Mouse (Mus musculus): Measurements from ENCODE around the gene Gtf2ird1.

Gtf2ird1 gene

DNA sequence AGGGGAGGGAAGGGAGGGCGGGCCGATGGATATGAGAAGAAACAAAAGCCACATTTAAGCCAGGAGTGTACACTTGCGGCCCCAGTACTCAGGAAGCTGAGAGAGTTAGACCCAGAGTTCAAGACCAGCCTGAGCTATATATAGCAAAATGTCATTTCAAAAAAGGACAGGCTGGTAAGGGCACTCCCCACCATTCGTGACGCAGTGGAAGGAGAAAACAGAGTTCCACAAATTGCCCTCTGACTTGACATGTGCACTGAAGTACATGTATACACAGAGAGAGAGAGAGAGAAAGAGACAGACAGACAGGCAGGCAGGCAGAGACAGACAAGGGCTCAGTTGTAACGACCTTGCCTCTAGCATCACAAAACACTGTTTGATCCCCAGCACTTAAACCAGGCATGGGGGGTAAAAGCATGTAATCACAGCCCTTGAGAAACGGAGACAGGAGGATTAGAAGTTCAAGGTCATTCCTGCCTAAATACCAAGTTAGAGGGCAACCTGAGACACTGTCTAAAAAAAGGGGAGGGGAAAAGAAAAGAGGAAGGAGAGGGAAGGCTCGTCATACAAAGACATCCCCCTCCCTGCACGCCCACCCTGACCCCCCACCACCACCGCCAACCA, 11.2 kb downstream of the Gtf2ird1 start:
- DNase-seq (ENCODE audit: low read depth, low spot score) = no peak

DNA sequence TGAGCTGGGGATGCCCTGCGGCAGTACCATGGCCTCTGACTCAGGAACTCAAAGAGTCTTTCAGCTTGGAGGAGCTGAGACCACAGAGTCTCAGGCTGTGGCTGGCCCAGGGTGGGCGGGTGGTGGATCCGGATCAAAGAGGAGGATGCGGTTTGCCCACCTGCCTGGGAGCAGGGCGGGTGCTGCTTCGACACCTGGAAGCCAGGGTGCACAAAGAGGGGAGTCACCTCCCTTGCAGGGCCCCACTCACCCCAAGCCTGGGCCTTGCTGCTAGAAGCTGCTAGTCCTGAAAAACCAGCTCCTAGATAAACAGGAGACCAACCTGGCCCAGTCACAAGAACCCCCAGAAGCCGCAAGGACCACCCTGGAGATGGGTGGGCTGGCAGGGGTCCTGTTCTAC, 12.0 kb downstream of the Gtf2ird1 start:
- no peak for DNase-seq (ENCODE audit: low read depth, low spot score)

DNA sequence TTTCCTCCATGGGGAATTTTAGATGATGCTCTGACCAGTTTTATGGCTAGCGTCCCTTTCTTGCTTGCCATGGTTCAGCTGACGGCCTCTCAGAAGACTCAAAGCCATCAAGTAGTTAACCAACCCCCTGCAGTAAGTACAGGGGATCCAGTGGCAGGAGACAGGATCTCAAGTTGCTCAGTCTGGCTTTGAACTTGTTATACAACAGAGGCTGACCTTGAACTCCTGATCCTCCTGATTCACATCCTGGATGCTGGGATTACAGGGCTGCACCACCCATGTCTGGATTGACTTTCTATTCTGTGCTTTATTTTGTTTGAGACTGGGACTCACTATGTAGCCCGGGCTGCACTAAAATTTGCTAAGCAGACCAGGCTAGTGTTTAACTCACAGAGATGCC, 14.4 kb downstream of the Gtf2ird1 start:
- DNase-seq (ENCODE audit: low read depth, low spot score) = no peak

DNA sequence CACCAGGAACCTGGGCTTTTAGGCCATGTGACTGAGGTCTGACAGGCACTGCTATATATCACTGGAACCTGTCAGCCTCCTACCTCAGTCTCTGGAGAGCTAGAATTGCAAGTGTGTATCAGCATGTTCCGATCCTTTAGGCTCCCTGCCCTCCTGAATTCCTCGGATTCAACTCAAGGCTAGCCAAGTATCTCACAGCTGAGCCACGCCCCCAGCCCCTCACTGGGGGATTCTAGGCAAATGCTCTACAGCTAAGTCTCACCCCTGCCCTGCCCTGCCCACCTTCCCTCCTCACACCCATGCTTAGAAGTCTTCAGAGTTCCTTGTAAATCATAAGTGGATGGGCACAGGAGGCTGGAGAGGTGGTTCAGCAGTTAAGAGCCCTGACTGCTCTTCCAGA, 15.4 kb downstream of the Gtf2ird1 start:
- DNase-seq (ENCODE audit: low read depth, low spot score) = no peak

DNA sequence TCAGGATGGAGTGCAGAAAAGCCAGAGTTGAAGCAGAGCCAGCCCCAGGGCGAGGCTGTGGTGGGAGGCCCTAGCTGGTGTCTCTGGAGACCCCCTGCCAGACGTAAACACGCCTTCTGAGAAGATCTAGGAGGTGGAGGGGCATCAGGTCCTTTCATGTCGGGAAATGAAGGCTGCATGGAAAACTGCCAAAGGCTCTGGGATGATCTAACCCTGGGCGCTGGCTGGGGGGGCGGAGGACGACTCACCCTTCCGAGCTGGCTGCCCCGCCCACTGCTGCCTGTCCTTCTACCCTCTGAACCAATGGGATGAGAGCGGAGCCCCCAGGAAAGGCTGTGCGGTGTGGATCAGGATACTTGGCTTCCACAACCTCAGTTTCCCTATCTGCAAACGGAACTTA, 16.4 kb downstream of the Gtf2ird1 start:
- DNase-seq (ENCODE audit: low read depth, low spot score) = no peak

DNA sequence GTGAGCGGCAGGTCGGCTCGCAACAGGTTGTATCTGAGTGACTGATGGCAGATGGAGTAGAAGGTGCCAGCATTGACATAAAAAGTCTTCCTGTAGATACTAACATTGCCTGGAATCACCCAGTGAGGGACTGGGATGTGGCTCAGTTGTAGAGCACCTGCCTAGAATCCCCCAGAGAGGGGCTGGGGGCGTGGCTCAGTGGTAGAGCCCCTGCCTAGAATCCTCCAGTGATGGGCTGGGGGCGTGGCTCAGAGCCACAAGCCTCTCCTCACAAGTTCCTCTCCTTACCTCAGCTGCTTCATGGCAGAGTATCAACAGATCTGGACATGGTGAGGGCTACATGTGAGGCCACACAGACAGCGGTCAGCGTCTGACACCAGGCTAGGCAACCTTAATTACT, 17.0 kb downstream of the Gtf2ird1 start:
- DNase-seq (ENCODE audit: low read depth, low spot score) = no peak

DNA sequence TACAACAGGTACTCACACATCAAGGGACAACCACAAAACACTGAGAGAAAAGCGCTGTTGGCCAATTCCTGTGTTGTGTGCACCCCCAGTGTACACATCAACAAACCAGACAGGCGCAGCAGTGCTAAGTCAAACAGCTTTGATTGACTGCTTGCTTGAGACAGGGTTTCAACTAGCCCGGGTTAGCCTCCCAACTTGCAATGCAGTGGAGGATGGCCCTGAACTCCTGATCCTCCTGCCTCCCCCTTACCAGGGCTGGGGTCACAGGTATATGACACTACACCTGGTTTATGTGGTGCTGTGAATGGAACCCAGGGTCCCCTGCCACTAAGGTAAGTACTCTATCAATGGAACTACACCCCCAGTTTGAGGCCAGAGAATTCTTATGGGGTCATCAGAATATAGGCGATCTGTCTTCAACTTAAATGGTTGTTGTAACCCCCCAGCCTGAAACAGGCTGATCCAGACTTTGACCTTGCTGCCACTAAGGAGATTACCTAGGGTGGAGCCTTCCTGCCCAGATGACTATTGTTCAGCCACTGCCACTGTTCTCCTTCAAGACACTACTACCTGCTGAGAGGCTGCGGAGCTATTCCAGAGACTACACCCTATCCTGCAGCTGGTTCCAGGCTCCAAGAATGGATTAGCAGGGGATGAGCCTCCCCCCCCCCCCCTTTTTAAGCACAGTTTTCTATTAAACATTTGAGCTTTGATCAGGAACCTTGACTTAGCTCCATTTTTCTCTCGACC, 17.7 kb downstream of the Gtf2ird1 start:
- no peak for DNase-seq (ENCODE audit: low read depth, low spot score)

DNA sequence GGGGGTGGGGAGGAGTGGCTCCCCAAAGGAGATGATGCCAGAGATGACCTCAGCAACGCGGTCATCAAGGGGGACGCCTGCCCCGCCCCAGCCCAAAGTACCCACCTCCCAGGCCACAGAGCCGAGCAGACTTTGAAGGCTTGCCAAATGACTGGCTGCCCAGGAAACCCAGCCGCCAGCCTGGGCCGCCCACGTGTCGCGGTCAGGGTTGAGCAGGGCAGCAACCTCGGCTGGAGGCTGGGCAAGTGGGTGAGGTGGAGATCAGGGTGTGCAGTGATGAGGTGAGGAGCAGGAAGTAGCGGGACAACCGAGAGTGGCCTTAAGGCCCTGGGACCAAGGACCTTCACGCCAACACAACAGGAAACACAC, 19.1 kb downstream of the Gtf2ird1 start:
- DNase-seq (ENCODE audit: low read depth, low spot score) = no peak

DNA sequence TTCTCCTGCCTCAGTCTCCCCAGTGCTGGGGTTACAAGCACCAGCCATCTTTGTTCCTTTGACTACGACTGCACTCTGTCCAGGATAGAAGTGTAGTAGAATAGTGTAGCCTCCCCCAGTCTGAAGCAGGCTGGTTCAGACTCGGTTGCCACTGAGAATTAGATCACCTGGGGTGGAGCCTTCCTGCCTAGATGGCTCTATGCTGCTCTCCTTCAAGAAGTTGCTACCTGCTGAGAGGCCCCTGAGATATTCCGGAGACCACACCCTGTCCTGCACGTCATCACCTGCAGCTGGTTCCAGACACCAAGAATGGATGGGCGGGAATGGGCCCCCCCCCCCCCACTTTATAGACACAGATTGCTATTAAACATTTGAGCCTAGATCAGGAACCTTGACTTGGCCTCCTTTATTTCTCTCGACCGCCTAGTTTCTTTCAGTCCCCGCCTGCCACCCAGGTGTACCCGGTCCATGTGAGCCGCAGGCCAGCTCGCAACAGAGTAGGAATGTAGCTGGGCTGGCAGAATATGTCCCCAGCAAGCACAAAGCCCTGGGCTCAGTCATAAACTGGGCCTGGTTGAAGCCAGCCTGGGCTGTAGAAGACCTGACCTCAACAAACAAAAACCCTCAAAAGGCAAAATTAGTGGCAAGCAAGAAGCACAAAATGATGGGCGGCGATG, 19.6 kb downstream of the Gtf2ird1 start:
- no peak for DNase-seq (ENCODE audit: low read depth, low spot score)

DNA sequence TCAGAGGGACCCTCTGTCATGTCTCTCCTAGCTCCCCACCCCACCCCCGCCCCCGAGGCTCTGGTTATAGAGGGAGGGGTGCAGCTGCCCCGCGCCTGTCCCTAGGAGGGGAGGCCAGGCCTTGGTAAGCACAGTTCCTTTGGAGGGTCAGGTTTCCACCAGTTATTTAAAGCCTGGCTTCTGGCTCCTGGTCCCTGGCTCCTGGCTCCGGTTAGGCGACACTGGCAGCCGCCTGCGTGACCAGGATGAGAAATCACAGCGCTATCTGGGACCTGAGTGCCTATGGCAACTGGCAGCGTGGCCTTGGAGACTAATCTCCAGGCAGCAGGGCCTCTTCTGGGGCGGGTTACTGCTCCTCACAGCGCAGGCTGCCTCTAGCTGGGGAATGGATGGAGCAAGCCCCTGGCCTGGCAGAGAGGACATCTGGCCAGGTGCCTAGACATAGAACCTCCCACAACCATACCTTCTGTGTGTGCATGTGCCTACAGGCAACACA, 20.6 kb downstream of the Gtf2ird1 start:
- DNase-seq (ENCODE audit: low read depth, low spot score) = no peak

DNA sequence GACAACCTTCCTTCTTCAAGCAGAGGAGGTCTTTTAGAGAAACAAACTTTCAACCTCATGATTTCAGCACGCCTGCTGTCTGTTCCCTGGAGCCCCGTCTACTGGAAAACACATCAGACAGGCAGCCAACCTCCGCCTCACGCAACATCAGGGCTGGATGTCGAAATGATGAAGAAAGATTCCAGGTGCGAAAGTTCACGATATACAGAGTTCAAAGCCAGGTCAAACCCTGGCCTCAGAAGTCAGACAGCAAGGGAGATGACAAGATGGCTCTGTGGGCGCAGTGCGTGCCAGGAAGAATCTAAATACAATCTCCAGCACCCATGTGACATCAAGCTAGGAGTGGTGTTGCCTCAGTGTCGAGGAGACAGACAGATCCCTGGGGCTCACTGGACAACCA, 23.4 kb downstream of the Gtf2ird1 start:
- DNase-seq (ENCODE audit: low read depth, low spot score) = no peak

DNA sequence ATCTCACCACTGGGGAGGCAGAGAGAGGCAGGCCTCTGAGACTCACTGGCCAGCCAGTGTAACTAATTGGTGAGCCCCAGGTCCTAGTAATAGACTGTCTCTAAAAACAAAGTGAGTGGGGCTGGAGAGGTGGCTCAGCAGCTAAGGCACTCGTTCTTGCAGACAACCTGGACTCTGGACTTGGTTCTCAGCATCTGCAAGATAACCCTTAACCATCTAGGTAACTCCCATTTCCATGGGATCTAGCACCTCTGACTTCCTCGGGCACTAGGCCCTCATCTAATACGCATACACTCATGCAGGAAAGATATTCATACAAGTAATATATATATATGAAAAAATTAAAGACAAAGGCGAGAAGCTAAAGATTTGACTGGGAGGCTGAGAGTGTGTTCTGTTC, 26.4 kb downstream of the Gtf2ird1 start:
- DNase-seq (ENCODE audit: low read depth, low spot score) = no peak

DNA sequence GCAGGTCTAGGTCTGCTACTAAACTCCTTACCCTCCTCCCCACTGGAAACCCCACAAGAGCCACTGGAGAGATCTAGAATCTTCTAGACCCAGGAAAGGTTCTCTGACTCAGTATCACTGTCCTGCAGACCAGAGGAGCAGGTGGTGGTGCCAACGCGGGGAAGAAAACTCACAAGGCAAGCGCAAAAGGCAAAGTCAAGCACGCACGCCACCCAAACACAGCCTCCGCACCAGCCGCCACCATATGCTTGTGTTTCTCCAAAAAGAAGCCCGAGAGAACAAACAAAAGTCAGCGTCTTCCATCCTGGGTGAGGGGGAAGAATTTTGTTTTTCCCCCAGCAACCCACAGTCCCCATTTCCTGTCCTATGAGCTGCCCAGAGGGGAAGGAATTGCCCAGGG, 28.9 kb downstream of the Gtf2ird1 start:
- DNase-seq (ENCODE audit: low read depth, low spot score) = no peak

DNA sequence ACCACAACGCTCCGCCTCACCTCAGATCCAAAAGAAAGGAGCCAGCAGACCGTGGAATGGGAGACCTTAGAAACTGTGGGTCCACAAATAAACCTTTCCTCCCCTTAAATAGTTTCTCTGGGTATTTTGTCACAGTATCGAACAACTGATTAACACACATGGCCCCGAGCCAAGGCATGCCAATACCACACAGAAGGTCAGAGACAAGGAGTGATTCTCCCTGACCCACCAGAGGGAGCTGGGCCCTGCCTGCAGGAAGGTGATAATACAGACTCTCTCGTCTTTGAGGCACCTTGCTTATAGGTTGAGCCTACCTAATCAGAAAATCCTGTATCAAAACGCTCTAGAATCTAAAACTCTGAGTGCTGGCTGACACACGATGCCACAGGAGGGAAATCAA, 30.9 kb downstream of the Gtf2ird1 start:
- DNase-seq (ENCODE audit: low read depth, low spot score) = no peak

DNA sequence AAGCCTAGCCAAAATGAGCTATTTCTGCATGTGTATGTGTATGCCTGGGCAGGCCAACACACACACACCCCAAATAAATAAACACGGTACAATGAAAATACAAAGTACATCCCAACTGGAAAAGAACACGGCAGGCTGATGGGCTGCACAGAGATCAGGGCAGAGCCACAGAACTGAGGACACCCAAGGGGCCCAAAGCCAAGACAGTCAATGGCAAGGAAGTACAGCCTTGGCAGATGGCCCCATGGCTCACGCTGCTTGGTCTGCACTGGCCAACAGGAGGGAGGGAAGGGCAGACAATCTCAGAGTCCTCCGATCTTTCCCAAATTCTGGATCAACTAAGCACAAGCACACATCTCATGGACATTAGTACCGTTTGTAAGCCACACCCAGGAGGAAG, 32.6 kb downstream of the Gtf2ird1 start:
- DNase-seq (ENCODE audit: low read depth, low spot score) = no peak

DNA sequence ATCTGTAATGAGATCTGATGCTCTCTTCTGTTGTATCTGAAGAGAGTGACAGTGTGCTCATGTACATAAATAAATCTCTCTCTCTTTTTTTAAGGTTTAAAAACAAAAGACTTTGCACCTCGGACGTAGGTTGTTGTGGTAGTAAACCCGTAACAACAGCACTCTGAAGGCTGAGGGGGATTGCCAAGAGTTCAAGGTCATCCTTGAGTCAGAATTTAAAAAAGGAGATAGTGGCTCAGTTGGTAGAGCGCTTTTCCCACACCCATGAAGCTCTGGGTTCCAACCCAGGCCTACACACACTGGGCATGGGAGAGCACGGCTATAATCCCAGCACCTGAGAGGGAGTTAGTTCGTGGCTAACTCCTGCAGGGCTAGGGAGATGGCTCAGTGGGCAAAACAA, 33.1 kb downstream of the Gtf2ird1 start:
- no peak for DNase-seq (ENCODE audit: low read depth, low spot score)

DNA sequence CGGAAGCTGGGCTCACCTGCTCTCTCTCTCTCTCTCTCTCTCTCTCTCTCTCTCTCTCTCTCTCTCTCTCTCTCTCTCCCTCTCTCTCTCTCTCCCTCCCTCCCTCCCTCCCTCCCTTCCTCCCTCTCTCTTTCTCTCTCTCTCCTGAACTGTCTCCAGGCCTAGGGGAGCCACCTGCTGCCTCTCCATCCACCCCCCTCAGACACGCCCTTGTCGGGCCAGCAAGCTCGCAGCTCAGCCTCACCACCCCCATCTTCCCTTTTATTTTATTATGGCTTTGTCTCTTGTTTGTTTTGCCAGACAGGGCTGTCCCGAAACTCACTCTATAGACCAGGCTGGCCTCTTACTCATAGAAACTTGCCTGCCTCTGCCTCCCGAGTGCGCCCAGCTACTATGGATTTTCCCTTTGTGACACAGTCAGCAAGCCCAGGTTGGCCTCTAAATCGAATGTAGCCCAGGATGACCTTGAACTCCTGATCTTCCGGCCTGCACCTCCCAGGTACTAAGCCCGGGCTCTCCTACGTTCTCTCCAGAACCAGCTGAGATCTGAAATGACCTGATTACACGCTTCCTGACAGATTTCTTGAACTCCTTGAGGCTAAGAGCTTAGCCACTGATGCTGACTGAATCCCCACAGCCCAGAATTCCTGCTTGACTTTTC, 34.1 kb downstream of the Gtf2ird1 start:
- DNase-seq (ENCODE audit: low read depth, low spot score) = no peak

DNA sequence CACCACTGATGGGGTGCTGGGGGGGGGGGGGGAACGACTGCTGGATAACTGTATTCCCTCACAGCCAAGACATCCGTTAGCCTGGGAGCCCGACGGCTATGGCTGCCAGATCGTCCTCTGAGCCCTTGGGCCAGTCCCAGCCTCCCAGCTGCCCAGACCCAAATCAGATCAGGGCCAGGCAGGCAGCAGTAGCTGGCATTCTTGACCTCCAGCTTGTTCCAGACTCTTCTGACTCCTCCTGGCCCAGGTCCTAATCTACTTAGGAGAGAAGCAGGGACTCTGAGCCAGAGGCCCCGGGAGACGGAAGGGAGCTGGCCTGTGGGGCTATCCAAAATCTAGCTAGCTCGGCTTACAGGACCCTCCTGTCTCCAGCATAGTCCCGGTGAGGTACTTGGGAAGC, 35.5 kb downstream of the Gtf2ird1 start:
- DNase-seq (ENCODE audit: low read depth, low spot score) = no peak

DNA sequence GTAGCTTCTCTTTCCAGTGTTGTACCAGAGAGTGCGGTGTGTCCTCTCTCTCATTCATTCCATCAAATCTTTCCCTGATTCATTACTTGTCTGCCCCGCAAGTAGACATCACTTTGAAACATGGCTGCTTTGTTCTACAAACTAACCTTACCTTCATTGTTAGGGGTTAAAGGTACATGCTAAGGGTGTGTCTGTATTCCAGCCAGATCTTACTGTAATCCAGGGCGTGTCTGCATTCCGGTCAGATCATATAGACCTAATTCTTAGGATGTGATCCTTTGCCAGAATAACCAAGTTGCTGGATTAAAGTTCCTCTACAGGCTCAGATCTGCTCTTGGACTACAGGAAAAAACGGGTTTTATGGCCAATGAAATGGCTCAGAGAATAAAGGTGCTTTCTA, 36.8 kb downstream of the Gtf2ird1 start:
- no peak for DNase-seq (ENCODE audit: low read depth, low spot score)

DNA sequence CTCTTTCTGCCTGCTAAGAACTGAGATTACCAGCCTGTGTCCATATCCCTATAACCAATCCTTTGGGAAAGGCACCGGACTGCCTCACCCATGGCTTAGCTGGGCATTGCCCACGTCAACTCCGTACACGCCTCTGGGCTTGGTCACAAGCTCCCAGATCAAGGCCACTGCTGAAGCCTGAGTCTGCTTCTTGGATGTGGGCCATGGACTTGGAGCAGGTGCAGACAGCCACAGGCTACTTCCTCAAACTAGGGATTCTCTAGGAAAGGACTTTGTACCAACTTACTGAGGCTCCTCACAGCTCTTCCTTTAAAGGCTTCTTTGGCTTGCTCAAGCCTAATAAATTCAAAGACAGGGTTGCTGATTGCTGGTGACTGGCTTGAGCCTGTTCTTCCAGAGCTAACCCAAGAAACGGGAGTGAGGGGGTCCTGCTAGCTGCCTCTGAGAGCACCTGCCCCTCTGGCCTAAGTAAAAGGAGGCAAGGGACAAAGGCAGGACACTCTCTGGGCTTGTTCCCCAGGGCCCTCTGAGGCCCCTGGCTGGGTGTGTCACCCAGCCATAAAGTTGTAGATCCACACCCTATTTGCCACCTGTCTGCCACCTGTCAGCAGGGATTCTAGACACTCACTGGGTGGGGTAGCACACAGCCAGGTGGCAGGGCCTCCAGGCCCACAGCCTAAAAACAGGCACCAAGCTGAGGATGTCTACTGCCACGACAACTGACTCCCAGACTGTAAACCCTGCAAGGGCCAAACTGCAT, 38.0 kb downstream of the Gtf2ird1 start:
- DNase-seq (ENCODE audit: low read depth, low spot score) = no peak

DNA sequence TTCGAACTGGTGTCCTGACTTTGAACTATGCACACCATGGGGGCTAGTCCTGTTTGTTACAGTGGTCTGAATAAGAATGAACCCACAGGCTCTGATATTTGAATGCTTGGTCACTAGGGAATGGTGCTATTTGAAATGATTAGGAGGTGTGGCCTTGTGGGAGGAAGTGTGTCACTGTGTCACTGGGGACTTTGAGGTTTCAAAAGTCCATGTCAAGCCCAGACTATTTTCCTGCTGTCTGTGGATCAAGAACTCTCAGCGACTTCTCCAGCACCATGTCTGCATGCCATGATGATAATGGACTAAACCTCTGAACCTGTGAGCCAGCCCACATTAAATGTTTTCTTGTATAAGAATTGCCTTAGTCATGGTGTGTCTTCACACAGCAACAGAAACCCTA, 44.2 kb downstream of the Gtf2ird1 start:
- no peak for DNase-seq (ENCODE audit: low read depth, low spot score)
